Mouse (Mus musculus) myocyte (in vitro differentiated cells): ENCODE data around the gene Nek7. TPM values are rescaled to one million over a fixed set of nuclear protein-coding genes. Genes with fewer than 3 reads are reported as not detected.

Experiments
- H3K27me3 ChIP-seq: one replicate; pipeline ENCODE4 v1.6.1; 2011; ENCODE audit not compliant: control insufficient read depth, insufficient read depth, insufficient read length
- H3K36me3 ChIP-seq: one replicate; pipeline ENCODE4 v1.6.1; 2011; ENCODE audit not compliant: control insufficient read depth, insufficient read depth
- H3K4me2 ChIP-seq: one replicate; pipeline ENCODE4 v1.6.1; 2011; ENCODE audit warnings: low read depth, control low read depth
- H3K4me3 ChIP-seq: one replicate; pipeline ENCODE4 v1.5.1; 2011; ENCODE audit warnings: mild to moderate bottlenecking, control low read depth, moderate library complexity
- H3K79me2 ChIP-seq: one replicate; pipeline ENCODE4 v1.6.1; 2011; ENCODE audit not compliant: control insufficient read depth, insufficient read depth
- H3ac ChIP-seq: one replicate; pipeline ENCODE4 v1.6.1; 2011; ENCODE audit not compliant: control insufficient read depth, insufficient read length
- CEBPB ChIP-seq: IDR thresholded peaks from 2 replicates; pipeline ENCODE4 v1.6.1; 2011; ENCODE audit warnings: mild to moderate bottlenecking, moderate library complexity; ENCODE audit not compliant: poor library complexity, insufficient read depth, severe bottlenecking
- E2F4 ChIP-seq: IDR thresholded peaks from one replicate; pipeline ENCODE4 v1.6.1; 2011; ENCODE audit warnings: mild to moderate bottlenecking, control low read depth, moderate library complexity; ENCODE audit not compliant: insufficient read depth
- MAX ChIP-seq: IDR thresholded peaks from one replicate; pipeline ENCODE4 v1.6.1; 2011; ENCODE audit warnings: low read depth, mild to moderate bottlenecking, control low read depth
- MYOD1 ChIP-seq, 3 experiments: IDR thresholded peaks; one replicate each; pipeline ENCODE4 v1.6.1; 2011; ENCODE audit warnings: control low read depth in 2 of 3, low read depth in 2 of 3, mild to moderate bottlenecking in 2 of 3, moderate library complexity in 1 of 3; ENCODE audit not compliant: insufficient read length in 2 of 3, control insufficient read depth in 1 of 3
- MYOG ChIP-seq, 3 experiments: IDR thresholded peaks; one replicate each; pipeline ENCODE4 v1.6.1; 2011; ENCODE audit warnings: control low read depth in 2 of 3, low read depth in 2 of 3, mild to moderate bottlenecking in 2 of 3; ENCODE audit not compliant: insufficient read length in 2 of 3, control insufficient read depth in 1 of 3, insufficient read depth in 1 of 3
- POLR2A ChIP-seq: IDR thresholded peaks from one replicate; pipeline ENCODE4 v1.6.1; 2011; ENCODE audit warnings: low read depth, mild to moderate bottlenecking, control low read depth, moderate library complexity; ENCODE audit not compliant: insufficient read length
- POLR2AphosphoS2 ChIP-seq: IDR thresholded peaks from one replicate; pipeline ENCODE4 v1.6.1; 2011; ENCODE audit warnings: low read depth, control low read depth; ENCODE audit not compliant: insufficient read length
- REST ChIP-seq: IDR thresholded peaks from one replicate; pipeline ENCODE4 v1.6.1; 2011; ENCODE audit warnings: mild to moderate bottlenecking, control low read depth, moderate library complexity; ENCODE audit not compliant: insufficient read depth, insufficient read length
- SRF ChIP-seq: IDR thresholded peaks from one replicate; pipeline ENCODE4 v1.6.1; 2011; ENCODE audit warnings: low read depth; ENCODE audit not compliant: control insufficient read depth, insufficient read length
- TCF12 ChIP-seq: IDR thresholded peaks from one replicate; pipeline ENCODE4 v1.6.1; 2011; ENCODE audit warnings: mild to moderate bottlenecking, control low read depth; ENCODE audit not compliant: poor library complexity, insufficient read depth, severe bottlenecking
- TCF3 ChIP-seq: IDR thresholded peaks from one replicate; pipeline ENCODE4 v1.6.1; 2011; ENCODE audit warnings: low read depth, control low read depth; ENCODE audit not compliant: insufficient read length
- USF1 ChIP-seq: IDR thresholded peaks from one replicate; pipeline ENCODE4 v1.6.1; 2011; ENCODE audit warnings: low read depth, mild to moderate bottlenecking, control low read depth, moderate library complexity
- polyA plus RNA-seq: library from polyadenylated mRNA; unstranded; fragments of >200 nt; fragmentation: generic; extraction: Trizol; gene quantifications from one replicate; pipeline ENCODE4 v1.2.1, GENCODE M21; 2012; ENCODE audit warnings: missing spikeins

The Nek7 gene
- polyA plus RNA-seq, 1 experiment = 14.6 TPM

- H3K79me2 ChIP-seq = peaks cover 12% of the 10 kb centered on the region
- no peak overlapping the region for H3K4me3 ChIP-seq
- peaks cover 7% of the 10 kb centered on the region for H3K36me3 ChIP-seq
- no peaks in the 10 kb centered on the region for H3K27me3 ChIP-seq
- no peak overlapping the region for H3K4me2 ChIP-seq
- TF ChIP-seq TCF12 (no peak), REST (no peak), CEBPB (no peak), TCF3 (no peak), USF1 (no peak), MYOG (IDR thresholded peaks at IDR 0.05; ENCODE audit: control insufficient read depth in 1 of 3, insufficient read depth in 1 of 3, insufficient read length in 2 of 3, low read depth in 2 of 3) (no peak), E2F4 (no peak), POLR2A (no peak), MYOD1 (IDR thresholded peaks at IDR 0.05; ENCODE audit: control insufficient read depth in 1 of 3, insufficient read length in 2 of 3, low read depth in 2 of 3) (no peak), POLR2AphosphoS2 (no peak), MAX (no peak)
- H3ac ChIP-seq = no peak overlapping the region
Observed at GRCm38 (mm10) chr1:138530604-138531003, 89.3 kb downstream of the Nek7 start.

- H3ac ChIP-seq = no peak overlapping the region
- H3K79me2 ChIP-seq = no peaks in the 10 kb centered on the region
- H3K27me3 ChIP-seq = no peaks in the 10 kb centered on the region
- H3K4me3 ChIP-seq = no peak overlapping the region
- no peak for TF ChIP-seq MYOG (IDR thresholded peaks at IDR 0.05; ENCODE audit: control insufficient read depth in 1 of 3, insufficient read depth in 1 of 3, insufficient read length in 2 of 3, low read depth in 2 of 3)
- TF ChIP-seq SRF = no peak
- no peak for TF ChIP-seq USF1
- TF ChIP-seq E2F4 = no peak
- no peak for TF ChIP-seq TCF3
- no peak for TF ChIP-seq MYOD1 (IDR thresholded peaks at IDR 0.05; ENCODE audit: control insufficient read depth in 1 of 3, insufficient read length in 2 of 3, low read depth in 2 of 3)
- no peak for TF ChIP-seq MAX
- TF ChIP-seq POLR2AphosphoS2 = no peak
- TF ChIP-seq TCF12 = no peak
- no peak for TF ChIP-seq CEBPB
- TF ChIP-seq REST = no peak
- no peak for TF ChIP-seq POLR2A
- peaks cover 3% of the 10 kb centered on the region for H3K36me3 ChIP-seq
- H3K4me2 ChIP-seq = no peak overlapping the region
Observed at GRCm38 (mm10) chr1:138523962-138524361, 96.0 kb downstream of the Nek7 start.

GRCm38 (mm10) chr1:138518235-138518634, 101.7 kb downstream of the Nek7 start:
- H3K27me3 ChIP-seq = no peaks in the 10 kb centered on the region
- H3K36me3 ChIP-seq = no peaks in the 10 kb centered on the region
- no peak for TF ChIP-seq MYOD1 (IDR thresholded peaks at IDR 0.05; ENCODE audit: control insufficient read depth in 1 of 3, insufficient read length in 2 of 3, low read depth in 2 of 3)
- no peak for TF ChIP-seq REST
- no peak for TF ChIP-seq MYOG (IDR thresholded peaks at IDR 0.05; ENCODE audit: control insufficient read depth in 1 of 3, insufficient read depth in 1 of 3, insufficient read length in 2 of 3, low read depth in 2 of 3)
- no peak for TF ChIP-seq MAX
- TF ChIP-seq TCF3 = no peak
- no peak for TF ChIP-seq POLR2A
- TF ChIP-seq E2F4 = no peak
- no peak for TF ChIP-seq USF1
- TF ChIP-seq SRF = no peak
- no peak for TF ChIP-seq POLR2AphosphoS2
- TF ChIP-seq TCF12 = no peak
- TF ChIP-seq CEBPB = no peak
- H3K4me3 ChIP-seq = no peak overlapping the region
- no peak overlapping the region for H3ac ChIP-seq
- no peak overlapping the region for H3K4me2 ChIP-seq
- H3K79me2 ChIP-seq = no peaks in the 10 kb centered on the region

- no peak for TF ChIP-seq CEBPB
- no peak for TF ChIP-seq REST
- TF ChIP-seq POLR2A = no peak
- TF ChIP-seq MYOG (IDR thresholded peaks at IDR 0.05; ENCODE audit: control insufficient read depth in 1 of 3, insufficient read depth in 1 of 3, insufficient read length in 2 of 3, low read depth in 2 of 3) = no peak
- no peak for TF ChIP-seq MYOD1 (IDR thresholded peaks at IDR 0.05; ENCODE audit: control insufficient read depth in 1 of 3, insufficient read length in 2 of 3, low read depth in 2 of 3)
- no peak for TF ChIP-seq SRF
- H3ac ChIP-seq = no peak overlapping the region
- H3K27me3 ChIP-seq = no peaks in the 10 kb centered on the region
- no peaks in the 10 kb centered on the region for H3K79me2 ChIP-seq
- H3K36me3 ChIP-seq = no peaks in the 10 kb centered on the region
- no peak overlapping the region for H3K4me3 ChIP-seq
- H3K4me2 ChIP-seq = no peak overlapping the region
Observed at GRCm38 (mm10) chr1:138517360-138518099, 102.4 kb downstream of the Nek7 start.

- no peak for TF ChIP-seq SRF
- TF ChIP-seq USF1 = no peak
- no peak for TF ChIP-seq CEBPB
- peak in 1 of 3 experiments; percentile 38 for TF ChIP-seq MYOG (IDR thresholded peaks at IDR 0.05; ENCODE audit: control insufficient read depth in 1 of 3, insufficient read depth in 1 of 3, insufficient read length in 2 of 3, low read depth in 2 of 3)
- TF ChIP-seq TCF12 = no peak
- no peak for TF ChIP-seq E2F4
- no peak for TF ChIP-seq POLR2AphosphoS2
- peak in 2 of 3 experiments; percentile 11 to 26 for TF ChIP-seq MYOD1 (IDR thresholded peaks at IDR 0.05; ENCODE audit: control insufficient read depth in 1 of 3, insufficient read length in 2 of 3, low read depth in 2 of 3)
- no peak for TF ChIP-seq REST
- Histone ChIP-seq H3K36me3 (no peaks in the 10 kb centered on the region), H3K4me2 (no peak overlapping the region), H3K4me3 (no peak overlapping the region), H3K27me3 (no peaks in the 10 kb centered on the region), H3K79me2 (no peaks in the 10 kb centered on the region), H3ac (no peak overlapping the region)
Observed at GRCm38 (mm10) chr1:138516946-138517345, 103.0 kb downstream of the Nek7 start.
